Mouse (Mus musculus) adipocyte (in vitro differentiated cells): ENCODE results near the gene Rb1.
A peak's percentile ranks its signal among the peaks of the same experiment; 100 is the strongest.

Source experiments
- DNase-seq: peaks from one replicate; pipeline ENCODE4 v3.0.0-alpha.2; 2016; ENCODE audit warnings: low spot score

The Rb1 gene

DNA sequence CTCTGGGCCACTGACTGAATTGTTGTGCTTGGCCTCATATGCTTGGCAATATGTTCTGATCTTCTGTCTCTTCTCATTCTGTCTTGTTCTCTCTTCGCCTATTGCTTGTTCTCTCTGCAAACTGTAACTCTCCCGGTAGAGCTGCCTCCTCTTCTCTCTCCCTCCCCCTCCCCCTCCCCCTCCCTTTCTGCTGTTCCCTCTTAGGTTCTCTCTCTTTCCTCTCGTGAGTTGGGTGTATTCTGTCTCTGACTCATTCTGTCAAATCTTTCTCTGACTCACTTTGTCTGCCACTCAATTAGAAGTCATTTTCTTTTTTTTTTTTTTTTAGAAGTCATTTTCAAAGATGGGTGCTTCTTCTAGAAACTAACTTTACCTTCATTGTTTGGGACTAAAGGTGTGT is 178.9 kb downstream of the Rb1 start:
- no peak for DNase-seq

DNA sequence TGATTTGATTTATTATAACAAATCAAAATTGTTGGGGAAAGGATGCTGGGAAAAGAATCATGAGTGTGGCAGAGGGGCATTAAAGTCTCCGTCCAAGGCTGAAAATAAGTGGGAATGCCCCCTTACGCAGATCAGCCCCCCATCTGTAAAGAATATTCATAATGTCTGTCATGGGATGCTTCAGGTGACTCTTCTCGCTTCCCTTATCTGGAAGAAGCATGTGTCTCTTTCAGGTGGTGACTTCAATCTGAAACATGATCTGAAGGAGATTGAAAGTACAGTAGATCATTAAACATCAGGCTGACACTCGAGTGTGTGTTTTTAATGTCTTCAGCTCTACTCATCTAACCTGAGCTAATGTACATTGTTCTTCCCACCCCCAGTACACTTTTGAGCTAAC is 180.1 kb downstream of the Rb1 start:
- DNase-seq, result no peak

DNA sequence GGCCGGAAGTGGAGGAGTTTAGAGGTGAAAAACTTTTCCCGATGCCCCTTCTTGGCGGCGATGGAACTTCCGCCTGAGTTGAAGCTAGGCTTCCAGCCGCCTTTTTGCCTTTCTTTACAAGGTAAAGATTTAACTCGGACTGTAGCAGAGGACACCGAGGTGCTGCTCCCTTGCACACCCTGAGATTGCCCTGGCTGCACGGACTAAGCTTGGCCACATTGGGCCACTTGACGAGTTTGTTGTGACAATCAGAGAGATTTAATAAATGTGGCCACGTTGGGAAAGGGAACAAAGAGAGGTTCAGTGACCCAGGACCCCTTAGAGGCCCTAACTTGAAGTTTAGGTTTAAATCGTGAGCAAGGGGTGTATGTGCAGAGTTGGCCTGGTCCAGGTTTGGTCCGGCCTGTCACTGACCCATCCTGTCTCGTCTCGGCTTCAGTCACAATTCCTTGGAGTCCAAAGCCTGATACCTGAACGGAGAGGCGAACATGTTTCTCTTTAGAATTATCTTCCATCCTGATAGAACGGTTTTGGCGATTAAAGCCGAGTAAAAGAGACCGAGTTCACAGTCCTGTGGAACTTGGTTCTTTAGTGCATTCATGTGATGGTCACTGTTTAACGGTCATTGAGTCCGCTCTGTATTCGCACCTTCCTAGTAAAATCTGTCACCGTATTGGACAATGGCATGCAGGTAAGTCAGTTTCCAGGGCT is 181.8 kb downstream of the Rb1 start:
- no peak for DNase-seq

DNA sequence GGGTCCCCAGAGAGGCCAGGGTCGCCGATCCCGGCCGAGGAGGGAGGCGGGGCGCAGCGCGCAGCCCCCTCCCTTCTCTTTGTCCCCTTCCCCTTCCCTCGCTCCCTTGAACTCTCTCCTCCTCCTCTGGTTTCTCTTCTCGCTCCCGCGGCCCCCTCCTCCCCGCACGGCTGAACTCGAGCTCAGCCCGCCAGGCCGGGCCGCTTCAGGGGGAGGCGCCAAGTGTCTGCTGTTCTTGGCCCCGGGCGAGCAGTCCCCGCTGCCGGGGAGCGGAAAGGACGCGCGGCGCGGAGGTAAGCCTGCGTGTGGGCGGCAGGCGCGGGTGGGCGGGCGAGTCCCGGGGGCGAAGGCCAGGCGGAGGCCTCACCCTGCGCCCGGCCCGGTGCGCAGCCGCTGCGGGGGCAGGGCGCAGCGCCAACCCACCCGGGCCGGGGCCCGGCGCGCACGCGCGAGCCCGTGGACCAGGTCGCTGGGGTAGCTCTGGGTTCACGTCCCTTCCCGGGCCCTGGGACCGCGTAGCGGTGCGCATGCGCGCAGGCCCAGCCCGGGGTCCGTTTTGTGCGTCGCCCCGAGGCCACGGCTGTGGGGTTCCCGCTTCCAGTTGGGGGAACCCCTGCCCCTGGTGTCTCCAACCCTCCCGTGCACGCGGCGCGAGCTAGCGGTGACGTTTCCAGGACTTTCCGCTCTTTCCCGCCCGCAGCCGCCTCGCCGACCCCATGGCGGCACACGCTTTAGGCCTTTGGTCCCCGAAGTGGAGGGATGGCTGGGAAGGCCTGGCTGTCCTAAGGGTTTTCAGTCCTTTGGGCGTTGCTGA is 182.5 kb downstream of the Rb1 start:
- peak; percentile 73 for DNase-seq

DNA sequence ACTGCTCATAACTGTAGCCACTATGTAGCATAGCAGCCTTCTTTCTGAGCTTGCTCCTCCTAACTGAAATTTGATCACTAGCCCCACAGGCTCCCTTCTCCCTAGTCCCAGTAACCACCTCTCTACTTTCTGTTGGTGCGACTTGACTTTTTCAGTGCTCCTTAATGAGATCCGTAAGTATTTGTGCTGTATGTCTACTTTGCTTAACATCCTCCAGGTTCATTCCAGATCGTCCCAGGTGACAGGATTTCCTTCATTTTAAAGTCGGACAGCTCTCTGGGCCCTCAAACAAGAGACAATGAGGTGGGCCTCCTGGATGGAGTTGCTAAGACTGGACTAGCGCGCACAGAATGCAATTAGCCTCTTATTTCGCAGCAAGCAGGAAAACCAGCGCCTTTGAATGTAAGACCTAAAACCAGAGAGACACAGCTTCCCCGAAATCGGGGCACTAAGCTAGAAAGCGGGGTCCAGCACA is 183.2 kb downstream of the Rb1 start:
- peak; percentile 67 for DNase-seq

DNA sequence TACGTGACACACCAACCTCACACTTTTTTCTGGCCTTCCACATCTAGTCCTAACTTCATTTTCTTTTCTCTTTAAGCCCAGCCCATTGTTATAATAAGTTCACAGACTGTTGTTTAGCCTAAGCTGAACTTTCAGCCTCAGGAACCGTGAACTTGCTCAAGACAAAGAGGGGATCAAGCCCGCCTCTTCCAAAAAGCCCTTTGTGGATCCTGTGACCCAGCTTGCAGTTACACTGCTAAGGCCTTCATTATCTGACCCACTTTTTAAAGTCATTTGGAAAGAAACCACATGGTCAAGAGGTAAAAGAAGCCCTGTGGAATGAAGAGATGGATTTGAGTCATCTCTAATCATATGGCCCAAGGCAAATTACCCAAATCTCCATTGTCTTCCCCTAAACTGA is 183.8 kb downstream of the Rb1 start:
- no peak for DNase-seq

DNA sequence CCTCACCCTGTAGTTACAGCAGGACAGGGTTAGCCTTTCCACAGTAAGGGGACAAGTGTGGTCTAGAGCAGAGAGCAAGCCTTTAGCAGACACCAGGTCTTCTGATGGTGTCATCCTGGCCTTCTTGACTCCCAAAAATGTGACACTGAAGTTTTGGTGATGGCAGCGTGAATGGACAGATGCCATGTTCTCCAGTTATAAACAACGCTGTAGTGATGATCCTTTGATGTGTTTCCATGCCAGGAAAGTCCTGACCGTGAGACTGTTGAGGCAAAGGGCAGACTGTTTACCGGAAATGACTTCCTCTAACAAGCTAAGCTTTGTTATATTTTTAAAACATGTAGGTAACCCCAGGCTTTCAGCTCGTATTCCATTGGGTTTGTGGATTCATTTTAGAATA is 185.8 kb downstream of the Rb1 start:
- DNase-seq, result no peak

DNA sequence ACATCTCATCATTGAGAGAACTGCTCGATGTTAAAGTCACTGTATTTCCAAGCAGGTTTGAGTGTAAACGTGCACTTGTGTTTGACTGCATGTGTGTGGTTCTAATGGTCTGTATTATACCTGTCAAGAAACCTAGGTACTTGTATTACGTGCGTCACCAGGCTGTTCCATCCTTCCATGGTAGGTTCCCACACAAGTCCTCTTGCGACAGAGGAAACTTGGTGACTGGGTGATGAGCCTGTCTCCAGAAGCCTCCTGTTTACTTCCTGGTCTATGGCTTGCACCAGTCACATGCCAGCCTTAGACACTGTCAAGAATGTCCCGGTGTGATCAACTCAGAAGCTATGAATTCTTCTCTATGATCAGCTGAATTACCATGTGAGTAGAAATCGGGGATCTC is 187.1 kb downstream of the Rb1 start:
- no peak for DNase-seq

DNA sequence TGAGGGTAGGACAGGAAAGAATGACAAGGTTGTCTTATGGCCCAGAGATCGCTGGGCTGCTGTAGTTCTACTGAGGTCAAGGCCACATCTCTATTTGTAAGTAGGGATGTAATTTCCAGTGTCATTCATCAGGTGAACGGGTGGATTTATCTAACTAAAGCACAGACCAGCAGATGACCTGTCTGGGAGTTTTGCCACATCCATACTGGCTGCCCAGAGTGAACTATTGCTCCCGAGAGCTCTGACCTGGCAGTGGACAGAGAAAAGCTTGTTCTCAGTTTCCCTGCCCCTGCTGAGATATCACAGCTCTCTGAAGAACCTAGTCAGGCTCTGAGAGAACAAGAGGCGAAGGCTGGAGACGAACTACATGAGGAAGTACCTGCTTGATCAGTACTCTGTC is 188.4 kb downstream of the Rb1 start:
- DNase-seq, result no peak
